ENCODE assay signal across 8 mouse cellular contexts in the genomic region with DNA sequence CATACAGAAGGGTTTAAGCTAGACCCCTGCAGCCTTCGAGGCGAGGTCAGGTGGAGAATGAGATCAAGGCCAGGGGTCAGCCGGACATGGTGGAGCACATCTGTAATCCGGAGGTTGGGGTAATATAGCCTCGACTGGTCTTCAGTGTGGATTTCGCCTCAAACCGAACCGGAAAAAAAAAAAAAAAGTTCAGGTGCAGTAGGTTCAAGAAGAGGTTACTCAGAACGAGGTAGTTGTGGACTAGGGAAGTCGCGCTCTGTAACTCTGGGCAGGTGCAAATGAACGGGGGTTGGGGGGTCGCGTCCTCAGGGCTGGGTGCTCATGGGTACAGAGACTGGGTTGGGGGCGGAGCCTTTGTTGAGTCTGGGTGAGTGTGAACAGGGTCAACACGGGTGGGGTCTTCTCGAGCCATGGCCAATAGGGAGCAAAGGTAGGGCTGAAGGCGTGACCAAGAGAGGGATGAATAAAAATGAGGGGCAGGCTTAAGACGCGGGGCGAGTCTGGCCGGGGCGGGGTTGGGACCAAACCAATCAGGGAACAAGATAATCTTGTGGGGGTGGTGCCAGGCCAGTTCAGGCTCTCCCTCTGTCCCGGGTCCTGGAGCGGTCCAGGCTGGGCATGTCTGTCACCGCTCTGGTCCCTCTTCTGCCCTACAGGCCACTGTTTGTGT. TPM values are rescaled to one million over a fixed set of nuclear protein-coding genes. Genes with fewer than 3 reads are reported as not detected.
DNase-seq lines count a peak whose midpoint lies in the region; ATAC-seq lines count a peak whose summit lies in the region.

No protein-coding gene starts in this region.

- peak; percentile 94 for DNase-seq in Muller cell, postnatal 12 days (ENCODE audit: inconsistent ontology term)
- DNase-seq in c-Kit-positive CD71-positive TER-119-positive erythroid progenitor cells, embryonic 14.5 days (ENCODE audit: low spot score) = peak; percentile 33
- peak; percentile 56 to 68 for DNase-seq in heart, postnatal 14 days
- DNase-seq in kidney, postnatal 36 days = peak; percentile 89 to 92
- peak; percentile 73 for DNase-seq in ovary, postnatal 36 days (ENCODE audit: low spot score)

- H3K27ac ChIP-seq in forebrain, embryonic 12.5 days = no peak overlapping the region
- H3K27ac ChIP-seq in lung, embryonic 15.5 days = no peak overlapping the region

- peaks cover 17% of the 10 kb centered on the region for H3K4me1 ChIP-seq in forebrain, embryonic 12.5 days
- peaks cover 12% of the 10 kb centered on the region for H3K4me1 ChIP-seq in lung, embryonic 15.5 days

- no peaks in the 10 kb centered on the region for H3K9me3 ChIP-seq in forebrain, embryonic 12.5 days
- no peaks in the 10 kb centered on the region for H3K9me3 ChIP-seq in lung, embryonic 15.5 days

- intact Hi-C loops in heart, postnatal 14 days (cut with DNase I) = loop anchor here (2.0 to 10.0 kb wide), 3 partner anchors 42 to 512 kb away; a partner anchor contains a TSS

- 2% methylated on average over 26 of the region's 26 CpGs for WGBS in forebrain, embryonic 12.5 days
- WGBS in lung, embryonic 15.5 days = 1% methylated on average over 26 of the region's 26 CpGs

- ATAC-seq in forebrain, embryonic 12.5 days (ENCODE audit: low FRiP score) = peak; percentile 86
- peak; percentile 92 for ATAC-seq in lung, embryonic 15.5 days (ENCODE audit: borderline replicate concordance, extremely low read depth, low FRiP score, low TSS enrichment)
- ATAC-seq in erythroid progenitor cell, adult 5-6 weeks (replicated peaks; ENCODE audit: low FRiP score, poor library complexity, severe bottlenecking) = no peak

- no peaks in the 10 kb centered on the region for H3K36me3 ChIP-seq in forebrain, embryonic 12.5 days (replicated peaks)
- H3K36me3 ChIP-seq in lung, embryonic 15.5 days = no peaks in the 10 kb centered on the region

- peak overlapping the region; percentile 65 for H3K4me2 ChIP-seq in forebrain, embryonic 12.5 days
- H3K4me2 ChIP-seq in lung, embryonic 15.5 days = peak overlapping the region; percentile 66

- H3K9ac ChIP-seq in forebrain, embryonic 12.5 days = peak overlapping the region; percentile 18; the same call in 1 of the 2 replicates
- no peak overlapping the region for H3K9ac ChIP-seq in lung, embryonic 15.5 days

- H3K27me3 ChIP-seq in forebrain, embryonic 12.5 days = peaks cover 30% of the 10 kb centered on the region
- H3K27me3 ChIP-seq in lung, embryonic 15.5 days = peaks cover 14% of the 10 kb centered on the region

- peak overlapping the region; percentile 36 for H3K4me3 ChIP-seq in forebrain, embryonic 12.5 days (replicated peaks)
- H3K4me3 ChIP-seq in lung, embryonic 15.5 days = peak overlapping the region; percentile 34

RNA-seq across cellular contexts. Expression of a gene that starts 0.4 kb away (rescaled TPM):
- 0.28 and 0.33 TPM in 2 replicates for polyA plus RNA-seq in forebrain, embryonic 12.5 days (2016; fragmentation: Nextera tagmentation; extraction: Ambion mirVana)
- total RNA-seq in heart, postnatal 14 days (2021) = under 1 TPM; 0.36 to 0.41 TPM
- 0.65 and 0.78 TPM in 2 replicates for polyA plus RNA-seq in lung, embryonic 15.5 days (2015; fragmentation: Nextera tagmentation; extraction: Ambion mirVana)
- not detected in 2 replicates for total RNA-seq in erythroid progenitor cell, adult 5-6 weeks (2015; ENCODE audit: low replicate concordance)
- total RNA-seq in erythroid progenitor cell, adult 5-6 weeks (2017; ENCODE audit: low replicate concordance) = not detected in 2 replicates

RNA-seq across cellular contexts. Expression of a gene that starts 14.3 kb away (rescaled TPM):
- polyA plus RNA-seq in forebrain, embryonic 12.5 days (2016; fragmentation: Nextera tagmentation; extraction: Ambion mirVana) = 0.47 and 1.1 TPM in 2 replicates
- total RNA-seq in heart, postnatal 14 days (2021) = 1 to 10 TPM; 3.3 to 3.9 TPM
- polyA plus RNA-seq in lung, embryonic 15.5 days (2015; fragmentation: Nextera tagmentation; extraction: Ambion mirVana) = 6.3 and 6.7 TPM in 2 replicates
- not detected in 2 replicates for total RNA-seq in erythroid progenitor cell, adult 5-6 weeks (2015; ENCODE audit: low replicate concordance)
- total RNA-seq in erythroid progenitor cell, adult 5-6 weeks (2017; ENCODE audit: low replicate concordance) = not detected in 2 replicates

RNA-seq across cellular contexts. Expression of a gene that starts 57.3 kb away (rescaled TPM):
- 9.3 and 12.8 TPM in 2 replicates for polyA plus RNA-seq in forebrain, embryonic 12.5 days (2016; fragmentation: Nextera tagmentation; extraction: Ambion mirVana)
- total RNA-seq in heart, postnatal 14 days (2021) = 10 to 100 TPM in 1 of 2 experiments, 1 to 10 TPM in 1; 8.8 to 10.4 TPM
- 22.1 and 24.0 TPM in 2 replicates for polyA plus RNA-seq in lung, embryonic 15.5 days (2015; fragmentation: Nextera tagmentation; extraction: Ambion mirVana)
- total RNA-seq in erythroid progenitor cell, adult 5-6 weeks (2015; ENCODE audit: low replicate concordance) = 4.2 and 25.2 TPM in 2 replicates
- total RNA-seq in erythroid progenitor cell, adult 5-6 weeks (2017; ENCODE audit: low replicate concordance) = 1.7 and 5.7 TPM in 2 replicates

Comparison
In these comparisons a context has a peak if more than half of its experiments do, and no peak if none do; other contexts are left out.
1. DNase-seq: peak in every context shown above with its lines; median percentile 94 in Muller cell, postnatal 12 days; 90 in kidney, postnatal 36 days; 73 in ovary, postnatal 36 days; 62 in heart, postnatal 14 days; 33 in c-Kit-positive CD71-positive TER-119-positive erythroid progenitor cells, embryonic 14.5 days.
2. RNA of a gene that starts 14.3 kb away (total RNA-seq): 3.3 to 3.9 TPM in heart, postnatal 14 days; not detected in erythroid progenitor cell, adult 5-6 weeks; every median in the first group is over 4 times any median in the second.